Mouse (Mus musculus) heart, embryonic 12.5 days (tissue): ENCODE data around the gene Mmgt1. TPM values are rescaled to one million over a fixed set of nuclear protein-coding genes. Genes with fewer than 3 reads are reported as not detected.

Experiments
- ATAC-seq: fragments of 200-750 bp; cut with Nextera tagmentation; 2 replicates; pipeline ENCODE4 v1.8.0; 2017; ENCODE audit warnings: moderate TSS enrichment, moderate library complexity; ENCODE audit not compliant: insufficient number of reproducible peaks, low FRiP score
- H3K27ac ChIP-seq: fragments of 300-500 bp; sonication (generic); 2 replicates; pipeline ENCODE4 v1.5.1; 2016; ENCODE audit warnings: mild to moderate bottlenecking, moderate library complexity; ENCODE audit not compliant: poor library complexity, severe bottlenecking
- H3K27me3 ChIP-seq: fragments of 300-500 bp; sonication (generic); replicated peaks from 2 replicates; pipeline ENCODE4 v1.6.1; 2016; ENCODE audit warnings: mild to moderate bottlenecking, moderate library complexity
- H3K36me3 ChIP-seq: fragments of 300-500 bp; sonication (generic); 2 replicates; pipeline ENCODE4 v1.6.1; 2016; ENCODE audit warnings: mild to moderate bottlenecking, moderate library complexity
- H3K4me1 ChIP-seq: fragments of 300-500 bp; sonication (generic); replicated peaks from 2 replicates; pipeline ENCODE4 v1.6.1; 2016; ENCODE audit warnings: mild to moderate bottlenecking
- H3K4me2 ChIP-seq: fragments of 300-500 bp; sonication (generic); 2 replicates; pipeline ENCODE4 v1.6.1; 2016; ENCODE audit warnings: mild to moderate bottlenecking, moderate library complexity
- H3K4me3 ChIP-seq: fragments of 300-500 bp; sonication (generic); 2 replicates; pipeline ENCODE4 v1.5.1; 2016; ENCODE audit warnings: mild to moderate bottlenecking
- H3K9ac ChIP-seq: fragments of 300-500 bp; sonication (generic); 2 replicates; pipeline ENCODE4 v1.6.1; 2016; ENCODE audit warnings: mild to moderate bottlenecking, moderate library complexity
- H3K9me3 ChIP-seq: fragments of 300-500 bp; sonication (generic); replicated peaks from 2 replicates; pipeline ENCODE4 v1.6.1; 2016; ENCODE audit warnings: mild to moderate bottlenecking, moderate library complexity
- WGBS: fragments of 180-500 bp; shearing (Covaris S2); methylation state at CpG from one replicate; pipeline ENCODE4 v1.1.7; 2016; 5-methylcytosine and 5-hydroxymethylcytosine counted together
- microRNA-seq: library from miRNA; unstranded; fragments of <30 nt; microRNA quantifications from one replicate; pipeline ENCODE4, GENCODE M21; 2017
- polyA plus RNA-seq: library from polyadenylated mRNA; unstranded; fragments of >200 nt; fragmentation: Nextera tagmentation; extraction: Ambion mirVana; gene quantifications from 2 replicates; pipeline ENCODE4 v1.2.1, GENCODE M21; 2016

The Mmgt1 gene
- polyA plus RNA-seq, 1 experiment from 2014 or later, result 30.9 TPM

DNA sequence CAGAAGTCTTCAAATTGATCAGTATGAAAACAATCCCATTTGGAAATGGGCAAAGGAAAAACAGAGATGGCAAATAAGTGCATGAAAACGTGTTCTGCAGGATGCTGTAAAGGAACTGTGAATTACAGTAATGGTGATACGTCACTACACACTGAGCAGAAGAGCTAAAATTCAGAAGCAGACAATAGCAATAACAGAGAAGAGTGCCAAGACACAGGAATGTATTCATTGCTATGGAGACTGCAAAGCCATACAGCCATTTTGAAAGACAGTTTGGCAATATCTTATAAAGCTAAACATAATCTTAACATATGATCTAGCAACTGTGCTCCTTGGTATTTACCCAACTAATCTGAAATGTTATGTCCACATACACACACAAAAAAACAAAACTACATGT is 19.7 kb downstream of the Mmgt1 start:
- no peaks in the 10 kb centered on the region for H3K4me1 ChIP-seq
- no peaks in the 10 kb centered on the region for H3K36me3 ChIP-seq
- H3K9me3 ChIP-seq, result no peaks in the 10 kb centered on the region
- H3K9ac ChIP-seq, result no peak overlapping the region
- 78% methylated on average over 2 of the region's 2 CpGs for WGBS
- no peaks in the 10 kb centered on the region for H3K27me3 ChIP-seq
- no peak for ATAC-seq
- H3K4me2 ChIP-seq, result no peak overlapping the region
- H3K27ac ChIP-seq, result no peak overlapping the region
- no peak overlapping the region for H3K4me3 ChIP-seq

DNA sequence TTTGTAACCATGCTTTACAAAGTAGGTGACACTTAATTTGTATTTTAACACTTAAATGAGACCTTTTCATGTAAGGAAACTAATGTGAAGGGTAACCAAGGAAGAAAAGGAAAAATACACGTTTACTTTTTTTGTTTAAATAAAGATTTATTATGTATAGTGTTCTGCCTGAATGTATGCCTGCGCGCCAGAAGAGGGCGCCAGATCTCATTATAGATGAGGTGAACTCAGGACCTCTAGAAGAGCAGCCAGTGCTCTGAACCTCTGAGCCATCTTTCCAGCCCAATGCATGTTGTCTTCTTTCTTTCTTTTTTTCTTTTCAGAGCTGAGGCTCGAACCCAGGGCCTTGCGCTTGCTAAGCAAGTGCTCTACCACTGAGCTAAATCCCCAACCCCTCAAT is 25.4 kb downstream of the Mmgt1 start:
- no peak for ATAC-seq
- Histone ChIP-seq H3K27me3 (no peaks in the 10 kb centered on the region), H3K4me1 (no peaks in the 10 kb centered on the region), H3K4me3 (no peak overlapping the region), H3K4me2 (no peak overlapping the region), H3K9ac (no peak overlapping the region), H3K9me3 (no peaks in the 10 kb centered on the region), H3K36me3 (no peaks in the 10 kb centered on the region), H3K27ac (no peak overlapping the region)
- 18% methylated on average over 6 of the region's 6 CpGs for WGBS

DNA sequence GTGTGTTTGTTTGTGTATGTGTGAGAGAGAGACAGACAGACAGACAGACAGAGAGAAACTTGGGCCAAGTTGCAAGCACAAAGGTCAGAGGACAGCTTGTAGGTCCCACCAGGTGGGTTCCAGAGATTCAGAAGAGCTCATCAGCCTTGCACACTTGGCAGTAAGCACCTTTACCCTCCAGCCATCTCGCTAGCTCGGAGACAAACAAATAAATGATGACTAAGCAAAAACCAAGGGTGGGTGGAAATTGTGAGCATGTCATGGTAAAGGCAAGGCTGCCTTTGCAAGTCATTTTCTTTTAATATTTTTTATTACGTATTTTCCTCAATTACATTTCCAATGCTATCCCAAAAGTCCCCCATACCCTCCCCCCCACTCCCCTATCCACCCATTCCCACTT is 44.3 kb downstream of the Mmgt1 start:
- H3K4me1 ChIP-seq, result no peaks in the 10 kb centered on the region
- H3K4me3 ChIP-seq, result no peak overlapping the region
- no peak overlapping the region for H3K4me2 ChIP-seq
- H3K27ac ChIP-seq, result no peak overlapping the region
- no peaks in the 10 kb centered on the region for H3K9me3 ChIP-seq
- WGBS, result 71% methylated on average over 3 of the region's 3 CpGs
- no peaks in the 10 kb centered on the region for H3K36me3 ChIP-seq
- no peak overlapping the region for H3K9ac ChIP-seq
- no peak for ATAC-seq
- H3K27me3 ChIP-seq, result no peaks in the 10 kb centered on the region

DNA sequence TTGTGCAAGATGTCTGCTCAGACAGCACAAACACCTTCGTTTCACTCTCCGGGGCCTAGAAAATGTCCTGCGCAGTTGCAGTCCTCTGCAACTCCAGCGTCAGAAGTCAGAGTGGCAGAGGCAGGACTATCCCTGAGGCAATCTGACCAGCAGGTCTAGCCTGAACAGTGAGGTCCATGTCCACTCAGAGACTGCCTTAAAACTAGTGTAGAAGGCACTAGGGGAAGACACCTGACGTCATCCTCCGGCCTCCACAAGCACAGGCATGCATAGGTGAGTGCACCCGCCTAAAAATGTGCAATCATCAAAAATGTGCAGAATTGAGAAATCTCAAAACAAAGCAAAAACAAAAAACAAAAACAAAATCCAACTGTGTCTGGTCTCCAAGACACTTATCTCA is 48.4 kb downstream of the Mmgt1 start, which contains the start of gene Gm648:
Gm648 (minus strand) TSS at position 101 of the 400 bp plus-strand sequence.
- no peak within 1 kb of the TSS for H3K9ac ChIP-seq
- H3K27ac ChIP-seq, result no peak within 1 kb of the TSS
- no peak within 1 kb of the TSS for H3K4me3 ChIP-seq
- no peaks in the 10 kb centered on the region for H3K36me3 ChIP-seq
- H3K4me1 ChIP-seq, result no peaks in the 10 kb centered on the region
- 81% methylated on average over 7 of the region's 7 CpGs for whole genome bisulfite sequencing
- H3K27me3 ChIP-seq, result no peaks in the 10 kb centered on the region
- H3K9me3 ChIP-seq, result no peaks in the 10 kb centered on the region
- no peak for ATAC-seq
- H3K4me2 ChIP-seq, result no peak within 1 kb of the TSS

DNA sequence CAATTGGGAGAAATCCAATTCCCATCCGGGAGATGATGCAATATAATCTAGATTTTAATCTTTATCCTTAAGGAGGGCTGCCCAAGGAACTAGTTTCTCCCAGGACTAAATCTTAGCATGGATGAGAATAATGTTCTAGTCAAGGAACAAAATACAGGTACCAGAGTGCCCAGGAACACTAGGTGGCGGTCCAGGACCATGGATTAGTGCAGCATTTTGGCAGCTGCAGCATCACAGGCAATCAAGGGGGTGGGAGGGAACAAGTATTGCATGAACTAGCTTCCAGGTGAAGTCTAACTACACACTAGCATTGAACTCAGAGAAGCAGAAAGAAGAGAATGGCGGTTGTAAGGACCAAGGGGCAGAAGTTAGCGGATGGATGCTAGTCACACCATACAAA is 60.7 kb downstream of the Mmgt1 start:
- 52% methylated on average over 4 of the region's 4 CpGs for WGBS
- H3K9ac ChIP-seq, result no peak overlapping the region
- H3K9me3 ChIP-seq, result no peaks in the 10 kb centered on the region
- H3K4me1 ChIP-seq, result no peaks in the 10 kb centered on the region
- no peak for ATAC-seq
- no peak overlapping the region for H3K27ac ChIP-seq
- no peak overlapping the region for H3K4me3 ChIP-seq
- no peaks in the 10 kb centered on the region for H3K36me3 ChIP-seq
- no peaks in the 10 kb centered on the region for H3K27me3 ChIP-seq
- H3K4me2 ChIP-seq, result no peak overlapping the region

Small RNA genes within 50 kb of the gene (microRNA-seq; reads per million reads assigned to microRNA genes)
- not detected for gene Mir5116

Other genes with a start within 250 kb of the Mmgt1 start
- gene Smim10l2a, start 223.5 kb downstream of the Mmgt1 start, polyA plus RNA-seq, result 3.6 and 3.7 TPM in 2 replicates
- 2.1 TPM in 1 of 2 replicates, not detected in the other for gene Gm2174, start 150.1 kb downstream of the Mmgt1 start, polyA plus RNA-seq
- gene Ints6l, start 143.2 kb downstream of the Mmgt1 start, polyA plus RNA-seq, result 18.1 and 20.1 TPM in 2 replicates
- gene Gm10477, start 73.3 kb downstream of the Mmgt1 start, polyA plus RNA-seq, result not detected in 2 replicates
- not detected in 2 replicates for gene Gm648, start 48.5 kb downstream of the Mmgt1 start, polyA plus RNA-seq
- gene Slc9a6, start 11.7 kb upstream of the Mmgt1 start, polyA plus RNA-seq, result 8.0 and 9.2 TPM in 2 replicates
- gene Fhl1, start 133.7 kb upstream of the Mmgt1 start, polyA plus RNA-seq, result 149 and 153 TPM in 2 replicates
- gene Map7d3, start 224.3 kb upstream of the Mmgt1 start, polyA plus RNA-seq, result 1.2 and 1.8 TPM in 2 replicates